Mouse (Mus musculus) heart, adult 2 months (tissue): ENCODE results near the gene Hist1h4m.

Experiments
- EP300 ChIP-seq: fragments of 200-500 bp; IDR thresholded peaks from 2 replicates; pipeline ENCODE4 v1.6.1; 2011; ENCODE audit warnings: low read depth, low read length, control low read depth; ENCODE audit not compliant: insufficient read depth
- POLR2A ChIP-seq: fragments of 200-500 bp; IDR thresholded peaks from 2 replicates; pipeline ENCODE4 v1.6.1; 2011; ENCODE audit warnings: mild to moderate bottlenecking, low read depth, low read length, control low read depth; ENCODE audit not compliant: insufficient read depth

- TF ChIP-seq POLR2A: no peak
- TF ChIP-seq EP300: no peak
Observed at GRCm38 (mm10) chr13:21830344-21830743, 18.8 kb downstream of the Hist1h4m start.
